Comparison of ENCODE assay signal across 16 mouse cellular contexts in genomic region chr17:9931526-9931925, GRCm38 (mm10).
"Had no signal": no experiment of that assay in that cellular context is flagged by ENCODE, and none has a peak within 500 bp of the region (broad histone marks: within the 10 kb centered on the region; RNA-seq: fewer than 3 reads in every experiment).

No protein-coding gene starts in this region.

- H3K9ac ChIP-seq: limb, embryonic 13.5 days; liver, embryonic 14.5 days; neural tube, embryonic 13.5 days; stomach, embryonic 15.5 days had no signal

- ATAC-seq: inflammation-experienced regulatory T-cells, adult 6 months had no signal

- H3K4me2 ChIP-seq: limb, embryonic 13.5 days; neural tube, embryonic 13.5 days; stomach, embryonic 15.5 days had no signal

- H3K36me3 ChIP-seq: limb, embryonic 13.5 days; neural tube, embryonic 13.5 days; stomach, embryonic 15.5 days had no signal

- H3K4me1 ChIP-seq: limb, embryonic 13.5 days; stomach, embryonic 15.5 days had no signal

- DNase-seq: kidney, adult 11 months; kidney, adult 9 months; kidney, postnatal 36 days; layer of hippocampus, adult 9-11 months; layer of hippocampus, postnatal 36 days; lung, adult 18-20 months; lung, postnatal 36 days; midbrain, embryonic 14.5 days; thymus, adult 2 months; thymus, postnatal 25 days had no signal

- H3K9me3 ChIP-seq: limb, embryonic 13.5 days; neural tube, embryonic 13.5 days; stomach, embryonic 15.5 days had no signal

- H3K27ac ChIP-seq: kidney, postnatal 0 days; limb, embryonic 13.5 days; liver, embryonic 14.5 days; neural tube, embryonic 13.5 days; stomach, embryonic 15.5 days had no signal

- H3K27me3 ChIP-seq: limb, embryonic 13.5 days; neural tube, embryonic 13.5 days; stomach, embryonic 15.5 days had no signal

- H3K4me3 ChIP-seq: limb, embryonic 13.5 days; neural tube, embryonic 13.5 days; stomach, embryonic 15.5 days had no signal
